Mouse (Mus musculus): ENCODE results near the gene Aen.

The Aen gene

GRCm38 (mm10) chr7:78940971-78941370 is 45.3 kb downstream of the Aen start:
- no peak for DNase-seq (ENCODE audit: low spot score)

DNA sequence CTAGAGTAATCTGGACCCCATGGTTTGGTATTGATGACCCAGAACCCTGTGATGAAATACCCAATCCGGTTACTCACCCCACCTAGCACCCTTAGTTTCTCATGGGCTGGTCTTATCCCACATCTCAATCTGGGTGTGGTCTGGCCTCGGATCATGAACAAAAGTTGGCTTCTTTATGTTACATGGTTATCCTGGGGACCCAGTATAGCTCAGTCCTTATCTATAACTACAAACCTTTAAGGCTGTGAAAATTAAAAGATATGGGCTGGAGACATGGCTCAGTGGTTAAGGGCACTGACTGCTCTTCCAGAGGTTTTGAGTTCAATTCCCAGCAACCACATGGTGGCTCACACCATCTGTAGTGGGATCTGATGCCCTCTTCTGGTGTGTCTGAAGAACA is 46.9 kb downstream of the Aen start:
- DNase-seq (ENCODE audit: low spot score): no peak

GRCm38 (mm10) chr7:78953886-78954572 is 58.4 kb downstream of the Aen start:
- DNase-seq (ENCODE audit: low spot score): no peak

DNA sequence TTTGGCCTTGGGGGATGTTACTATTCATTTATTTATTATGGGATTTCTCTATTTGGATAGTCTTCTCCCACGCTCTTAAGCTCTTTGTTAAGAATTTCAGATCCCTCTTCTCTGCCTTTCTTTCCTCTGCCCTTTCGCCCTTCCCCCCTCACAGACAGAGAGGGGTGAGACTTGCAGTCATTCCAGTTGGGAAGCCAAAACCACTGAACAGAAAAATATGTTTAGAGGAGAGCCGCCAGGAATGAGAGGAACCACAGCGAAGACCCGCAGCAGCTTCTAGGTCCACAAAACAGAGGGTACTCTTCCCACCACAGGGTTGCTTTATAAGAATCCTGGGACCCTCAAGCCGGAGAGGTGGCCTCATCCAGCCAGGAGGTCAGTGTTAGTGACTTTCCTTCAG is 59.0 kb downstream of the Aen start:
- no peak for DNase-seq (ENCODE audit: low spot score)

DNA sequence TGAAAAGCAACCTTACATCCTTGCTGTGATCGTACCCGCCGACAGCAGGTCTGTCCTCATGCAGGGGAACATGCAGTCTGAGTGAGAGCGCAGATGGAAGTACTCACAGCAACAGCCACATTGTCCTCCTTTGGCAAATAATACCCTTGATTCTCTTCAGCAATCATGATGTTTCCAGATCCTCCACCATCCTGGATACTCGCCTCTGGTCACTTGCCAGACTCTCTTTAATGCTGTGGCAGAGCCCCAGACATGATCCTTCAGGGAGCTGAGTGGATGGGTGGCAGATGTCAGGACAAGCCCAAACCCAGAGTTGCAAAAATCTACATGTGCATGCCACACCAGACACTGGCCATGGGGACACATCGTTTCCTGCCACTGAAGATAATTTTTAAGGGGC is 59.4 kb downstream of the Aen start:
- DNase-seq (ENCODE audit: low spot score): no peak

GRCm38 (mm10) chr7:78958499-78959073 is 62.9 kb downstream of the Aen start:
- DNase-seq (ENCODE audit: low spot score): no peak
